Mouse (Mus musculus): ENCODE results near the gene Runx2. TPM values are rescaled to one million over a fixed set of nuclear protein-coding genes. Genes with fewer than 3 reads are reported as not detected.
A peak's percentile ranks its signal among the peaks of the same experiment; 100 is the strongest.

Runx2 gene
- total RNA-seq (2017) = 39.0 and 47.7 TPM in 2 replicates

- ATAC-seq (replicated peaks in 1 of 2; ENCODE audit: insufficient read depth in 1 of 2, low FRiP score in 2 of 2, low TSS enrichment in 1 of 2, low read depth in 1 of 2, poor library complexity in 2 of 2, severe bottlenecking in 2 of 2) = peak; percentile 66 to 67
Observed at GRCm38 (mm10) chr17:44814508-44815175, at the start of gene Runx2. Gene Runx2, minus strand, starts transcription at chr17:44814797.

DNA sequence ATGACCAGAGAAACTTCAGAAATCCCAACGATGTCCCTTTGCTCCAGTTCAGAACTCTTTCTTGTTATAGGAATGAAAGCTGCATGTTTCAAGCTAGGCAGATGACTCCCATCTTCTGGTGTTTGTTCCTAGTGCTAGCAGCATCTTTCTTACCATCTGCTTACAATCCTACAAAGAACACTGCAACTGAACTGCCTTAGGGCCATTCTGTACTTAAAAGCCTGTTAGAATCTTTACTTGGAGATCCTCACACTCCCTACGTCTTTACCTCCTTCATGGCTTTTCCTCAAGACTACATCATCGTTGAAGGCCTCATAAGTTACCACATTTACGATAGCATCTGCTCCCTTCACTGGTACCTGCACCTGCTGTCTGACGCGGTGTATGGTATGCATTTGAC lies 48.6 kb upstream of the Runx2 start:
- ATAC-seq (replicated peaks in 1 of 2; ENCODE audit: insufficient read depth in 1 of 2, low FRiP score in 2 of 2, low TSS enrichment in 1 of 2, low read depth in 1 of 2, poor library complexity in 2 of 2, severe bottlenecking in 2 of 2) = no peak

GRCm38 (mm10) chr17:44842184-44842583 lies 27.6 kb upstream of the Runx2 start:
- no peak for ATAC-seq (replicated peaks in 1 of 2; ENCODE audit: insufficient read depth in 1 of 2, low FRiP score in 2 of 2, low TSS enrichment in 1 of 2, low read depth in 1 of 2, poor library complexity in 2 of 2, severe bottlenecking in 2 of 2)

GRCm38 (mm10) chr17:44831201-44831600 lies 16.6 kb upstream of the Runx2 start:
- ATAC-seq (replicated peaks in 1 of 2; ENCODE audit: insufficient read depth in 1 of 2, low FRiP score in 2 of 2, low TSS enrichment in 1 of 2, low read depth in 1 of 2, poor library complexity in 2 of 2, severe bottlenecking in 2 of 2) = no peak

DNA sequence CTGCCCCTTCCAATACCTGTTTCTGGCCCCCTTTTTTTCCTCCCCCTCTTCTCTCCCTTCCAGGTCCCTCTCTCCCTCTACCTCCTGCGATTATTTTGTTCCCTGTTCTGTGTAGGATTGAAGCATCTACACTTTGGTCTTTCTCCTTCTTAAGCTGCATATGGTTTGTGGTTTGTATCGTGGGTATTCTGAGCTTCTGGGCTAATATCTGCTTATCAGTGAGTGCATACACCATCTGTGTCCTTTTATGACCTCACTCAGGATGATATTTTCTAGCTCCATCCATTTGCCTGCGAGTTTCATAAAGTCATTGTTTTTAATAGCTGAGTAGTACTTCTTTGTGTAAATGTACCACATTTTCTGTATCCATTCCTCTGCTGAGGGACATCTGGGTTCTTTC lies 15.0 kb upstream of the Runx2 start:
- ATAC-seq (replicated peaks in 1 of 2; ENCODE audit: insufficient read depth in 1 of 2, low FRiP score in 2 of 2, low TSS enrichment in 1 of 2, low read depth in 1 of 2, poor library complexity in 2 of 2, severe bottlenecking in 2 of 2) = no peak

DNA sequence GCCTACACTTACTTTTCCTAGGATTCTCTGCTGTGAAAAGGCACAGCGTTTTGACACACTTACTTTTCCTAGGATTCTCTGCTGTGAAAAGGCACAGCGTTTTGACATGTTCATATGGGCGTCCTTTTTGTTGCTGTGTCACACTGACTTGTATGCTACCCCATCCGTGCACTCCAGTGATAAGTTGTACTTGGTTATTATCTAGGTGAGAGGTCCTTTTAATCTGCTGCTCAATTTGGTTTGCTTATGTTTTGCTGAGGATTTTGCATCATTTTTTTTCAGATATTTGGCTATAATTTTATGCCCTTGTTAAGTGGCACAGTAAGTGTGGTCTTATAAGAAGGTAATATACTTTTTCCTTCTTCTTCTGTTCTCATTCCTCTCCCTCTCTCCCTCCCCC lies 13.4 kb upstream of the Runx2 start:
- ATAC-seq (replicated peaks in 1 of 2; ENCODE audit: insufficient read depth in 1 of 2, low FRiP score in 2 of 2, low TSS enrichment in 1 of 2, low read depth in 1 of 2, poor library complexity in 2 of 2, severe bottlenecking in 2 of 2) = no peak

- ATAC-seq (replicated peaks in 1 of 2; ENCODE audit: insufficient read depth in 1 of 2, low FRiP score in 2 of 2, low TSS enrichment in 1 of 2, low read depth in 1 of 2, poor library complexity in 2 of 2, severe bottlenecking in 2 of 2) = no peak
Observed at GRCm38 (mm10) chr17:44827124-44827523, 12.5 kb upstream of the Runx2 start.

DNA sequence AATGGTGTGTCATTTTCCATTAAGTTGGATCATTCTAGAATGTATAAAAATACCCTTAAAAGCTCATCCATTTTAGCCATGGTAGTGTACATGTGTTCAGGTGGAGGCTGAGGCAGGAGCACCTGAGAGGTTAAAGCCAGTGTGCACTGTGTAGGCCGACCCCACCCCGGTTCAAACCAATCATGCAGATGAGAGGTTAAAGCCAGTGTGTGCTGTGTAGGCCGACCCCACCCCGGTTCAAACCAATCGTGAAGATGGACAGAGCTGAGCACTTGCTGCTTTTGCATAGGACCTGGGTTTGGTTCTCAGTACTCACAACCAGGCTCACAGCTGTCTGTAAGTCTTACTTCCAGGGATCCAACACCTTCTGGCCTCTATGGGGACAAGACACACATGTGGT lies 7.3 kb upstream of the Runx2 start:
- no peak for ATAC-seq (replicated peaks in 1 of 2; ENCODE audit: insufficient read depth in 1 of 2, low FRiP score in 2 of 2, low TSS enrichment in 1 of 2, low read depth in 1 of 2, poor library complexity in 2 of 2, severe bottlenecking in 2 of 2)

GRCm38 (mm10) chr17:44819816-44820215 lies 5.2 kb upstream of the Runx2 start:
- ATAC-seq (replicated peaks in 1 of 2; ENCODE audit: insufficient read depth in 1 of 2, low FRiP score in 2 of 2, low TSS enrichment in 1 of 2, low read depth in 1 of 2, poor library complexity in 2 of 2, severe bottlenecking in 2 of 2) = no peak

- ATAC-seq (replicated peaks in 1 of 2; ENCODE audit: insufficient read depth in 1 of 2, low FRiP score in 2 of 2, low TSS enrichment in 1 of 2, low read depth in 1 of 2, poor library complexity in 2 of 2, severe bottlenecking in 2 of 2) = no peak
Observed at GRCm38 (mm10) chr17:44818825-44819224, 4.2 kb upstream of the Runx2 start.

DNA sequence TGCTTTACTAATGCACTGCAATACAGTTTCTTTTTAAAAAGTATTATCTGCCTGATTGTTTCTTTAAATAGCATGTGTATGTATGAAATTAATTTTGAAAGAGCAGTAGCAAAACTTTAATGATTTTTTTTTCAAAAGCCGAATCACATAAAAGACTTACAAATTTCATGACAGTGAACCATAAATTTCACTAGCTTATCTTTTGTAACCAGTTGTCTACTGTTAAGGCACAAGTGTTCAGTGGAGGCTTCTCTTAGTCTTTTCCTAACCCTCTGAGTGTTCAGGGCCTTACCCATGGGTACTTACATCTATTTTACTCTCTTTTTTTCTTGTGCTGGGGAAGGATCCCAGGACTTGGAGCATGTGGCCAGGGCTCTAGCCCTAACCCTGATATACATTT lies 7.6 kb downstream of the Runx2 start:
- ATAC-seq (replicated peaks in 1 of 2; ENCODE audit: insufficient read depth in 1 of 2, low FRiP score in 2 of 2, low TSS enrichment in 1 of 2, low read depth in 1 of 2, poor library complexity in 2 of 2, severe bottlenecking in 2 of 2) = no peak

DNA sequence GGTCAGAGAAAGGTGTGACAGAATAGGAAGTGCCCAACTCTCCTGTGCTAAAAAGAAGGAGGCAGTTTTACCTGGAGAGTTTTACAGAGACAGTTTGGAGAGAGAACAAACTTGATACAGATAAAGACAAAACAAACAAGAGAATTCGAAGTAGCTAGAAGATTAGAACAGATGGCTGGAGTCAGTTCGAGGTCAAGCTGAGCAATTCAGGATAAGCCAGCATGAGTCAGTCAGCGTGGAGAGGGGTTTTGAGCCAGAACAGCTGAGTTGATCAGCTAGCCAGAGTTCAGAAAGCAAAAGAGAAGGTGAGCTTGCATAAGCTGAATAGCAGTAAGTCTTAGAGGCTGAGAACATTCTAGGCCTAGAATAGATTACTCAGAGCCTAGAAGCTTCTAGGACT lies 17.3 kb downstream of the Runx2 start:
- ATAC-seq (replicated peaks in 1 of 2; ENCODE audit: insufficient read depth in 1 of 2, low FRiP score in 2 of 2, low TSS enrichment in 1 of 2, low read depth in 1 of 2, poor library complexity in 2 of 2, severe bottlenecking in 2 of 2) = no peak

DNA sequence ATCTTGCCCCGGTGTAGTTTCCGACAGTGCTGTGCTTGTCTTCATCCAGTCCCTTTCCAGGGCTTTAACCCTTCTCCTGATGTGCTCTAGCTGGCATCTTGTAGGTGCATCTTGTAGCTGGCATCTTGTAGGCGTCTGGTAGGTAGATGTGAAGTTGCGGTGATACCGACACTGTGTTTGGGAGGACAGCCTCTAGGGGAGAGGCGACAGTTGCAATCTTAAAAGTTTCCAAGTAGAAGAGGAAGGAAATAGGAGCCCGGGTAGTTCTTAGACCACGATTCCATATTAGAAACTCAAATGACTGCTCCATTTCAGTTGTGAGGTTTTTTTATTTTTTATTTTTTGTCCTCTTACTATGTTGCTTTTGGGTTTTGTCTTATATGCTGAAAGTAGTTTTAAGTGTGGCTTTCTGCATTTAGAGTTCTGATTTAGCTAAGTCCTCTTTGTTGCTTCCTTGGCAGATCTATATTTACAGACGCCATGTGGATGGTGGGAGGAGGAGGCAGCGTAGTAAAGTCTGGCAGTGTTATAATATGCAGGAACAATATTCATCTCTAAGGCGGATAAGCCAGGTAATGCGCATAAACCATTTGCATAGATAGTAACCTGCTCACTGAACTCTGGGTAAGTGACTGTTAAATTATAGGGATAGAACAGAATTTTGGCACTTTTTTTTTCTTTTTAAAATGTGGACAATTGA lies 22.2 kb downstream of the Runx2 start:
- ATAC-seq (replicated peaks in 1 of 2; ENCODE audit: insufficient read depth in 1 of 2, low FRiP score in 2 of 2, low TSS enrichment in 1 of 2, low read depth in 1 of 2, poor library complexity in 2 of 2, severe bottlenecking in 2 of 2) = peak; percentile 64 to 70

DNA sequence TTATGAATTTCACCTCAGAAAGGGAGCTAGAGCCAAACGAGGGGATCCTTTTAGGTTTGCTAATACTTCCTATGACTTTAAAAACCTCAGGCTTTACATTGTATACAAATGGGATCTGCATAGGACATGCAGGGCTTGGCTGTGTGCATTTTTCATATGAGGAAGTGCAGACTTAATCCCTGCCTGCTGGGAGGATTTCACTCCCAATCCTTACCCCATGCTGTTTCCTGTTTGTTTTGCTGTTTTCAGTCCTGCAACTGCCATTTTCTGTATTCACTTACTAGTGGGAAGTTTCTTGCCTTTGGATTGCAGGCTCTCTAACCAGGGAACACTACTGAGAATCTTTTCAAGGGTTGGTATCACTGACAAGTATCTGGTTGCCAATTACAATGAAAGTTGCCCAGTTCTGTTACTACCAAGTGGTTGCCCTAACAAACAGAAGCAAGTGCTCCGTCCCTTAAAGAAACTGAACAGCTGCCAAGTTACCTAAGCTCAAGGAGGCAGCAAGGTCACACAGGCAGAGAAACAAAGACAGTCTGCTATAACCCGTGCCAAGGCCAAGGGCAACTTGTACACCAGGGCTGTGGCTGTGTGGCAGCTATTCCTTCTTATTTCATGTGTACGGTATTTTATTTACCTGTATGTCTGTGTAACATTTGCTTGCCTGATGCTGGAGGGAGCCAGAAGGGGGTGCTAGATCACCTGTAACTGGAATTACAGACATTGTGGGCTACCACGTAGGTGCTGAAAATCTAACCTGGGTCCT lies 25.4 kb downstream of the Runx2 start:
- ATAC-seq (replicated peaks in 1 of 2; ENCODE audit: insufficient read depth in 1 of 2, low FRiP score in 2 of 2, low TSS enrichment in 1 of 2, low read depth in 1 of 2, poor library complexity in 2 of 2, severe bottlenecking in 2 of 2) = no peak

- peak; percentile 71 to 85 for ATAC-seq (replicated peaks in 1 of 2; ENCODE audit: insufficient read depth in 1 of 2, low FRiP score in 2 of 2, low TSS enrichment in 1 of 2, low read depth in 1 of 2, poor library complexity in 2 of 2, severe bottlenecking in 2 of 2)
Observed at GRCm38 (mm10) chr17:44783143-44783542, 31.5 kb downstream of the Runx2 start.

GRCm38 (mm10) chr17:44782366-44782765 lies 32.2 kb downstream of the Runx2 start:
- no peak for ATAC-seq (replicated peaks in 1 of 2; ENCODE audit: insufficient read depth in 1 of 2, low FRiP score in 2 of 2, low TSS enrichment in 1 of 2, low read depth in 1 of 2, poor library complexity in 2 of 2, severe bottlenecking in 2 of 2)

- ATAC-seq (replicated peaks in 1 of 2; ENCODE audit: insufficient read depth in 1 of 2, low FRiP score in 2 of 2, low TSS enrichment in 1 of 2, low read depth in 1 of 2, poor library complexity in 2 of 2, severe bottlenecking in 2 of 2) = no peak
Observed at GRCm38 (mm10) chr17:44780353-44780752, 34.2 kb downstream of the Runx2 start.

- ATAC-seq (replicated peaks in 1 of 2; ENCODE audit: insufficient read depth in 1 of 2, low FRiP score in 2 of 2, low TSS enrichment in 1 of 2, low read depth in 1 of 2, poor library complexity in 2 of 2, severe bottlenecking in 2 of 2) = no peak
Observed at GRCm38 (mm10) chr17:44778141-44778540, 36.5 kb downstream of the Runx2 start.
